Mouse (Mus musculus): ENCODE data around the gene Fntb. TPM values are rescaled to one million over a fixed set of nuclear protein-coding genes. Genes with fewer than 3 reads are reported as not detected.
A peak's percentile ranks its signal among the peaks of the same experiment; 100 is the strongest.

The Fntb gene
- total and polyA plus RNA-seq, 3 experiments = 11.7 to 28.5 TPM; not detected in 1

DNA sequence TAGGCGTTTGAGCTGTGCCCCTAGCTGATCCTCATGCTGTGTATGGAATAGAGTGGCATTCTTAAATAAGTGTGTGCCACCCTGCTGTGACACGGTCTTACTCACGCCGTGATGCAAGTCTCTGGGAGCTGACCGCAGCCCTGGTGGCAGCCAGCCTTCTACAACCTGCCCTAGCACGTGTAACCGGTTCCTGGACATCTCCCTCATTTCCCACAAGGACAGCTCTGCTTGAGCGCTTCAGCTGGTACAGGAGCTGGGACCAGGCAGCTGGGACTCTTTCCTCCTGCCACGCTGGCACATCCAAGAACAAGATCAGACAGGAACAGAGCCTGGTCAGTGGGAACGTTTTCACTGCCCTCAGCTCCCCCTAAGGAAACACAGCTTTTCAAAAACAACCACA lies 162.2 kb downstream of the Fntb start (continued):
- TF ChIP-seq HCFC1 (IDR thresholded peaks at IDR 0.05; ENCODE audit: low read depth, low read length) = no peak

DNA sequence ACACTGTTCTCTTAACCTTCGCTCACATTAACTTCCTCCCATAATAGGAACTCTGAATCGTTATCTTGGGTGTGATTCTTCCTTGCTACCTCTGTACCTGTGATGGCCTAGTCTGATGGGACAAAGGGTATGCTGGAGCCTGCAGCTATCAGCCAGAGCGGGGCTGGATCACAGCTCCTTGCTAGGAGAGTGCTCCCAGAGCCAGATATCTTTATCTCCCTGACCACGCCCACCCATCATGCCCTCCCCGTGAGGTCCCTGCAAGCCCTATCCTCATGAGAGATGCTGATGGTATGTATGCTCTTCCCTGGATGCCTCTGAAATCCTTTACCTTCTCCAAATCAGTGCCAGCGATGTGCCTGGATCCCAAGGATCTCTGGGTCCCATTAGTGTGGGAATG lies 164.8 kb downstream of the Fntb start:
- Histone ChIP-seq H3K9ac (ENCODE audit: control insufficient read depth, low read depth, low read length, poor library complexity, severe bottlenecking) (no peak overlapping the region), H3K9me3 (replicated peaks; ENCODE audit: insufficient read depth, low read length) (no peaks in the 10 kb centered on the region), H3K36me3 (ENCODE audit: control insufficient read depth in 1 of 2, insufficient read depth in 2 of 2, low read length in 2 of 2) (peaks cover 0 to 7% of the 10 kb centered on the region in 2 experiments; a peak in 2 of 4 replicates), H3K4me3 (ENCODE audit: control insufficient read depth in 1 of 2, insufficient read depth in 1 of 2, low read depth in 2 of 2, low read length in 2 of 2) (no peak overlapping the region), H3K27ac (ENCODE audit: control insufficient read depth, low read depth, low read length) (no peak overlapping the region), H3K4me1 (ENCODE audit: control insufficient read depth in 1 of 2, insufficient read depth in 2 of 2, low read length in 2 of 2) (peaks cover 4 to 7% of the 10 kb centered on the region in 2 experiments), H3K79me2 (ENCODE audit: control insufficient read depth, insufficient read depth, low read length, poor library complexity) (no peaks in the 10 kb centered on the region), H3K27me3 (ENCODE audit: control insufficient read depth in 1 of 2, insufficient read depth in 2 of 2, low read length in 2 of 2) (no peaks in the 10 kb centered on the region)
- peak; percentile 62 for DNase-seq (ENCODE audit: low read depth, low spot score)
- TF ChIP-seq GATA1 (IDR thresholded peaks at IDR 0.05; ENCODE audit: low read depth, low read length) (peak; percentile 47), MEF2A (IDR thresholded peaks at IDR 0.05; ENCODE audit: extremely low read depth, insufficient replicate concordance, low read depth, low read length, poor library complexity, severe bottlenecking) (no peak)

DNA sequence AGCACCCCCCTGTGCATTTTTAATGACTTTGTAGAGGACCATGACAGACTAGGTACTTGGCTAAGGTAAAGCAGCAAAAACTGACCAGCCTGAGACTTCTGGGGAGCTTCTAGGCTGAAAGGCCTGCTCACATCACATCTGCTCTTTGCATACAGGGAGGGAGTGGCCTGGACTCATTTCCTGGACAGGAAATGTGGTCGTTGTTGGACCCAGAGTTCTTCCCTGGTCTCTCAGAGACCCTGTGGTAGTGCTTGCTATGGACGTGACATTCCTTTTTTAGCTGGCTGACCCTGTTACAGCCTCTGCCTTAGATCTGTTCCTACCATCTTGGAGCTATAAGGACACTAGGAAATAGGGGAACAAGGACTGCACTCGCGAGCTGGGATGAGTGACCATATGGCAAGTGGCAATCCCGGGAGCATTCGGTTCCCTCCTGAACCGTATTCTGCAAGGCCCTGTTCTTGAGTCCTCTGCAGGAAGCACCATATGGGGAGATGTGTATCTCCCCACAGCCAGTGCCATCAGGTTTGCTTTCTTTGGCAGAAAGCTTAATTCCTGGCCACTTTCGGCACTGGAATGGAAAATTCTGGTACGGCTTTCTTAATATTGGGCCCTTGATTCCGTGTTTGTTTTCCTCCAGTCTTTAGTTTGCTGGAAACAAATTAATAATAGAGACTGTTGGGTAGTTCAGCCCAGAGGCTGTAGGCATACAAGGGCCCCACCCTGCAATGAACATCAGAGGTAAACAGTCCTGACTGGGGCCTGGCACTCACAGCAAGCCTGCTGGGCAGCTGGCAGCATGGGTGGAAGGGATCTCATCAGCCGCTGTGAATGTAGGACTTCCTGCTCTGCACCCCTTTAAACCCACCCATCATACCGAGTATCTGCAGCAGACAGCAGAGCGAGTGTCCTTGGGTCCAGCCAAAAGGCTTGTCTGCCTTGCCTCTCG lies 166.6 kb downstream of the Fntb start:
- H3K79me2 ChIP-seq (ENCODE audit: control insufficient read depth, insufficient read depth, low read length, poor library complexity) = no peaks in the 10 kb centered on the region
- DNase-seq (ENCODE audit: low read depth, low spot score) = no peak
- H3K4me3 ChIP-seq (ENCODE audit: control insufficient read depth in 1 of 2, insufficient read depth in 1 of 2, low read depth in 2 of 2, low read length in 2 of 2) = no peak overlapping the region
- H3K36me3 ChIP-seq (ENCODE audit: control insufficient read depth in 1 of 2, insufficient read depth in 2 of 2, low read length in 2 of 2) = peaks cover 1 to 7% of the 10 kb centered on the region in 2 experiments; a peak in 3 of 4 replicates
- no peak overlapping the region for H3K9ac ChIP-seq (ENCODE audit: control insufficient read depth, low read depth, low read length, poor library complexity, severe bottlenecking)
- H3K27ac ChIP-seq (ENCODE audit: control insufficient read depth, low read depth, low read length) = no peak overlapping the region
- H3K4me1 ChIP-seq (ENCODE audit: control insufficient read depth in 1 of 2, insufficient read depth in 2 of 2, low read length in 2 of 2) = peaks cover 4 to 7% of the 10 kb centered on the region in 2 experiments
- H3K9me3 ChIP-seq (replicated peaks; ENCODE audit: insufficient read depth, low read length) = no peaks in the 10 kb centered on the region
- TF ChIP-seq MAX (IDR thresholded peaks at IDR 0.05; ENCODE audit: low read length) (no peak), ZKSCAN1 (IDR thresholded peaks at IDR 0.05; ENCODE audit: low read depth, low read length) (no peak), ETS1 (IDR thresholded peaks at IDR 0.05; ENCODE audit: low read depth, low read length) (no peak), JUND (IDR thresholded peaks at IDR 0.05; ENCODE audit: low read depth, low read length) (no peak), EP300 (IDR thresholded peaks at IDR 0.05; ENCODE audit: low read depth in 1 of 2, low read length in 2 of 2) (no peak), GABPA (IDR thresholded peaks at IDR 0.05; ENCODE audit: low read depth, low read length) (no peak), KAT2A (conservative IDR thresholded peaks at IDR 0.05; ENCODE audit: low read depth, low read length) (no peak), USF2 (IDR thresholded peaks at IDR 0.05; ENCODE audit: borderline replicate concordance in 1 of 2, insufficient read depth in 1 of 2, low read depth in 1 of 2, low read length in 2 of 2) (no peak)
- no peaks in the 10 kb centered on the region for H3K27me3 ChIP-seq (ENCODE audit: control insufficient read depth in 1 of 2, insufficient read depth in 2 of 2, low read length in 2 of 2)
